Mouse (Mus musculus) embryonic facial prominence, embryonic 12.5 days (tissue): ENCODE results near the gene Rad18. TPM values are rescaled to one million over a fixed set of nuclear protein-coding genes. Genes with fewer than 3 reads are reported as not detected.

Experiments used
- ATAC-seq: fragments of 200-750 bp; cut with Nextera tagmentation; 2 replicates; pipeline ENCODE4 v1.8.0; 2017; ENCODE audit not compliant: insufficient number of reproducible peaks, insufficient read depth, low FRiP score, low TSS enrichment
- H3K27ac ChIP-seq: fragments of 300-500 bp; sonication (generic); 2 replicates; pipeline ENCODE4 v1.5.1; 2016; ENCODE audit warnings: mild to moderate bottlenecking
- H3K27me3 ChIP-seq: fragments of 300-500 bp; sonication (generic); 2 replicates; pipeline ENCODE4 v1.6.1; 2016; ENCODE audit warnings: mild to moderate bottlenecking, moderate library complexity
- H3K36me3 ChIP-seq: fragments of 300-500 bp; sonication (generic); 2 replicates; pipeline ENCODE4 v1.6.1; 2016; ENCODE audit warnings: mild to moderate bottlenecking
- H3K4me1 ChIP-seq: fragments of 300-500 bp; sonication (generic); 2 replicates; pipeline ENCODE4 v1.6.1; 2016
- H3K4me2 ChIP-seq: fragments of 300-500 bp; sonication (generic); replicated peaks from 2 replicates; pipeline ENCODE4 v1.6.1; 2016; ENCODE audit warnings: mild to moderate bottlenecking, moderate library complexity
- H3K4me3 ChIP-seq: fragments of 300-500 bp; sonication (generic); 2 replicates; pipeline ENCODE4 v1.5.1; 2016; ENCODE audit warnings: mild to moderate bottlenecking
- H3K9ac ChIP-seq: fragments of 300-500 bp; sonication (generic); 2 replicates; pipeline ENCODE4 v1.6.1; 2016; ENCODE audit warnings: mild to moderate bottlenecking, moderate library complexity
- H3K9me3 ChIP-seq: fragments of 300-500 bp; sonication (generic); 2 replicates; pipeline ENCODE4 v1.6.1; 2016; ENCODE audit warnings: mild to moderate bottlenecking, moderate library complexity
- WGBS: fragments of 180-500 bp; shearing (Covaris S2); methylation state at CpG from one replicate; pipeline ENCODE4 v1.1.7; 2016; 5-methylcytosine and 5-hydroxymethylcytosine counted together
- polyA plus RNA-seq: library from polyadenylated mRNA; unstranded; fragments of >200 nt; fragmentation: Nextera tagmentation; extraction: Ambion mirVana; gene quantifications from 2 replicates; pipeline ENCODE4 v1.2.1, GENCODE M21; 2016

Gene Rad18
- 46.7 and 49.2 TPM in 2 replicates for polyA plus RNA-seq

- peak within 1 kb of the TSS; percentile 66 for H3K9ac ChIP-seq
- peak; percentile 90 for ATAC-seq
- H3K4me2 ChIP-seq: peak within 1 kb of the TSS; percentile 77
- H3K4me3 ChIP-seq: peak within 1 kb of the TSS; percentile 77
- H3K4me1 ChIP-seq: peaks cover 4% of the 10 kb centered on the region; the same call in 1 of the 2 replicates
- no peaks in the 10 kb centered on the region; the same call in 1 of the 2 replicates for H3K27me3 ChIP-seq
- peaks cover 7% of the 10 kb centered on the region; the same call in 1 of the 2 replicates for H3K36me3 ChIP-seq
- WGBS: under 1% methylated on average over 77 of the region's 77 CpGs
- H3K9me3 ChIP-seq: no peaks in the 10 kb centered on the region
- no peak within 1 kb of the TSS for H3K27ac ChIP-seq
Observed at GRCm38 (mm10) chr6:112696056-112696950, at the start of gene Rad18. Gene Rad18 (minus strand): TSS chr6:112696686.

GRCm38 (mm10) chr6:112742297-112742696 is 45.8 kb upstream of the Rad18 start:
- Histone ChIP-seq H3K9me3 (no peaks in the 10 kb centered on the region), H3K27me3 (no peaks in the 10 kb centered on the region), H3K27ac (no peak overlapping the region), H3K4me2 (no peak overlapping the region), H3K9ac (no peak overlapping the region), H3K4me3 (no peak overlapping the region), H3K4me1 (no peaks in the 10 kb centered on the region), H3K36me3 (no peaks in the 10 kb centered on the region)
- 81% methylated on average over 2 of the region's 2 CpGs for WGBS
- ATAC-seq: no peak

- no peak overlapping the region for H3K27ac ChIP-seq
- H3K27me3 ChIP-seq: no peaks in the 10 kb centered on the region
- H3K9ac ChIP-seq: no peak overlapping the region
- H3K36me3 ChIP-seq: no peaks in the 10 kb centered on the region
- no peak overlapping the region for H3K4me2 ChIP-seq
- no peaks in the 10 kb centered on the region for H3K9me3 ChIP-seq
- WGBS: 87% methylated on average over 5 of the region's 5 CpGs
- H3K4me1 ChIP-seq: no peaks in the 10 kb centered on the region
- no peak overlapping the region for H3K4me3 ChIP-seq
- ATAC-seq: no peak
Observed at GRCm38 (mm10) chr6:112741766-112742165, 45.3 kb upstream of the Rad18 start.

- WGBS: 91% methylated on average over 3 of the region's 3 CpGs
- Histone ChIP-seq H3K9ac (no peak overlapping the region), H3K36me3 (peaks cover 9% of the 10 kb centered on the region), H3K4me1 (no peaks in the 10 kb centered on the region), H3K4me2 (no peak overlapping the region), H3K4me3 (no peak overlapping the region), H3K9me3 (no peaks in the 10 kb centered on the region), H3K27ac (no peak overlapping the region), H3K27me3 (no peaks in the 10 kb centered on the region)
- ATAC-seq: no peak
Observed at GRCm38 (mm10) chr6:112739635-112740034, 43.1 kb upstream of the Rad18 start.

GRCm38 (mm10) chr6:112738924-112739323 is 42.4 kb upstream of the Rad18 start:
- H3K36me3 ChIP-seq: peaks cover 9% of the 10 kb centered on the region
- H3K4me3 ChIP-seq: no peak overlapping the region
- H3K4me2 ChIP-seq: no peak overlapping the region
- ATAC-seq: no peak
- H3K9me3 ChIP-seq: no peaks in the 10 kb centered on the region
- no peak overlapping the region for H3K9ac ChIP-seq
- H3K27me3 ChIP-seq: no peaks in the 10 kb centered on the region
- H3K27ac ChIP-seq: no peak overlapping the region
- WGBS: 90% methylated on average over 6 of the region's 6 CpGs
- no peaks in the 10 kb centered on the region for H3K4me1 ChIP-seq

- 87% methylated on average over 3 of the region's 3 CpGs for WGBS
- no peak overlapping the region for H3K4me3 ChIP-seq
- H3K4me2 ChIP-seq: no peak overlapping the region
- no peak overlapping the region for H3K9ac ChIP-seq
- H3K4me1 ChIP-seq: no peaks in the 10 kb centered on the region
- no peaks in the 10 kb centered on the region for H3K27me3 ChIP-seq
- H3K9me3 ChIP-seq: peaks cover 2% of the 10 kb centered on the region; the same call in 1 of the 2 replicates
- peaks cover 16% of the 10 kb centered on the region for H3K36me3 ChIP-seq
- ATAC-seq: no peak
- no peak overlapping the region for H3K27ac ChIP-seq
Observed at GRCm38 (mm10) chr6:112736471-112736870, 40.0 kb upstream of the Rad18 start.

- H3K27me3 ChIP-seq: no peaks in the 10 kb centered on the region
- no peak overlapping the region for H3K4me3 ChIP-seq
- H3K36me3 ChIP-seq: peaks cover 20% of the 10 kb centered on the region
- peaks cover 2% of the 10 kb centered on the region; the same call in 1 of the 2 replicates for H3K9me3 ChIP-seq
- no peak for ATAC-seq
- H3K9ac ChIP-seq: no peak overlapping the region
- no peak overlapping the region for H3K27ac ChIP-seq
- no peak overlapping the region for H3K4me2 ChIP-seq
- no peaks in the 10 kb centered on the region for H3K4me1 ChIP-seq
- WGBS: 82% methylated on average over 2 of the region's 2 CpGs
Observed at GRCm38 (mm10) chr6:112735054-112735453, 38.6 kb upstream of the Rad18 start.

GRCm38 (mm10) chr6:112733942-112734341 is 37.5 kb upstream of the Rad18 start:
- 76% methylated on average over 5 of the region's 5 CpGs for WGBS
- H3K4me2 ChIP-seq: no peak overlapping the region
- H3K9ac ChIP-seq: no peak overlapping the region
- no peak overlapping the region for H3K4me3 ChIP-seq
- no peaks in the 10 kb centered on the region for H3K27me3 ChIP-seq
- H3K36me3 ChIP-seq: peaks cover 20% of the 10 kb centered on the region
- no peak for ATAC-seq
- peaks cover 2% of the 10 kb centered on the region; the same call in 1 of the 2 replicates for H3K9me3 ChIP-seq
- H3K27ac ChIP-seq: no peak overlapping the region
- H3K4me1 ChIP-seq: peaks cover 5% of the 10 kb centered on the region

- no peak overlapping the region for H3K4me3 ChIP-seq
- H3K27me3 ChIP-seq: no peaks in the 10 kb centered on the region
- no peak for ATAC-seq
- H3K9me3 ChIP-seq: peaks cover 2% of the 10 kb centered on the region; the same call in 1 of the 2 replicates
- H3K4me2 ChIP-seq: no peak overlapping the region
- WGBS: 95% methylated on average over 3 of the region's 3 CpGs
- no peak overlapping the region for H3K27ac ChIP-seq
- peaks cover 20% of the 10 kb centered on the region for H3K36me3 ChIP-seq
- H3K4me1 ChIP-seq: peaks cover 10% of the 10 kb centered on the region
- no peak overlapping the region for H3K9ac ChIP-seq
Observed at GRCm38 (mm10) chr6:112732434-112732833, 35.9 kb upstream of the Rad18 start.

- no peak overlapping the region for H3K4me2 ChIP-seq
- H3K4me3 ChIP-seq: no peak overlapping the region
- peaks cover 10% of the 10 kb centered on the region for H3K4me1 ChIP-seq
- H3K9me3 ChIP-seq: peaks cover 2% of the 10 kb centered on the region; the same call in 1 of the 2 replicates
- H3K27ac ChIP-seq: no peak overlapping the region
- no peak for ATAC-seq
- no peaks in the 10 kb centered on the region for H3K27me3 ChIP-seq
- no peak overlapping the region for H3K9ac ChIP-seq
- WGBS: 91% methylated on average over 10 of the region's 10 CpGs
- peaks cover 20% of the 10 kb centered on the region for H3K36me3 ChIP-seq
Observed at GRCm38 (mm10) chr6:112731386-112731785, 34.9 kb upstream of the Rad18 start.

GRCm38 (mm10) chr6:112728760-112729422 is 32.4 kb upstream of the Rad18 start:
- WGBS: 9% methylated on average over 17 of the region's 17 CpGs
- Histone ChIP-seq H3K27ac (peak overlapping the region; percentile 78), H3K27me3 (no peaks in the 10 kb centered on the region), H3K9ac (no peak overlapping the region; the same call in 1 of the 2 replicates), H3K9me3 (peaks cover 2% of the 10 kb centered on the region; the same call in 1 of the 2 replicates), H3K4me2 (peak overlapping the region; percentile 41), H3K4me1 (peaks cover 10% of the 10 kb centered on the region), H3K4me3 (peak overlapping the region; percentile 22; the same call in 1 of the 2 replicates), H3K36me3 (peaks cover 11% of the 10 kb centered on the region; the same call in 1 of the 2 replicates)
- peak; percentile 88 for ATAC-seq
